Mouse (Mus musculus): ENCODE data around the gene Marc2.

The Marc2 gene

DNA sequence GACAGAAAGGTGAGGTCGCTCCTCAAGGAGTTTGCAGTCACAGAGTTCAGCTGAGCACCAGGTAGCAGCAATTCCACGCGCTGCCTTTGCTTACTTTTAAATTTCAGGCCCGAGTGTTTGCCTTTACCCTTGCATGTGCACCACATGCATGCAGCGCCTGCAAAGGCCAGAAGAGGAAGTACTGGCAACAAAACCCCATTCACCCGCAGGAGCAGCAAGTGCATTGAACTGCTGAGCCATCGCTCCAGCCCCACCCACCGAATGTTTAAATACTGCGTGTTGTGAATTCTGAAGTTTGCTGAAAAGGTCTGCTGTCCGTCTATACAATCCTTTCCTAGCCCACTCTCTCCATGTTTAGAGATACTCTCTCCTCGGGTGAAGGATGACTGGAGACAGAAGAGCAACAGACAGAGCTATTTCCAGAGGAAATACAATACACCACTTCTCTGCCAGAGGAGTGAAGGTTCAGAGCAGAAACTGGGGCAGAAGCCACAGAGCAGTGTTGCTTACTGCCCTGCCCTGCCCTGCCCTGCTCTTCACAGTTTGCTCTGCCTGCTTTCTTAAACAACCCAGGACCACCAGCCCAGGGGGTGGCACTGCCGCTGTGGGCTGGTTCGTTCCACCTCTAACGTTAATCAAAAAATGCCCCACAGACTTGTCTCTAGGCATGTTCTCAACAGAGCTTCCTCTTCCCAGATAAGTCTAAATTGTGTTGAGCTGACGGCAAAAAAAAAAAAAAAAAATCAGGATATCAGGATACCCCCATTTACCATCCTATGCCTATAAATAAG lies 38.4 kb downstream of the Marc2 start:
- DNase-seq = peak; percentile 42

DNA sequence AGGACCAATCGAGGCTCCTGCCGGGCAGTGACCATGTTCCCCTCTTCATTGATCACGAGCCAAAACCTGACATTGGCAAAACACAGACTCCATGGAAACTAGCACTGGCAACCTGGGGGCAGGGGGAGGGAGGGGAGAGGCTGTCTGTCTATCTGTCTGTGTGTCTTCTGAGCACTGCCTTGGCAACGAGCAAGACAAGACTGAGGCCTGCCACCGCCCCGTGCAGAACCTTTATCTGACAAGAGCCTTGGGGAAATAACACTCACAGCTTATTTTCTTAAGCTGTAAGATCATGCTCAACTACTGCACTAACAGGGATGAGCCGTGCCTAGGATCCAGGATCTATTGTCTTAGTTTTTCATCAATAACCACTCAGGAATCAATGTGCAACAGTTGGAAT lies 39.1 kb downstream of the Marc2 start:
- no peak for DNase-seq

DNA sequence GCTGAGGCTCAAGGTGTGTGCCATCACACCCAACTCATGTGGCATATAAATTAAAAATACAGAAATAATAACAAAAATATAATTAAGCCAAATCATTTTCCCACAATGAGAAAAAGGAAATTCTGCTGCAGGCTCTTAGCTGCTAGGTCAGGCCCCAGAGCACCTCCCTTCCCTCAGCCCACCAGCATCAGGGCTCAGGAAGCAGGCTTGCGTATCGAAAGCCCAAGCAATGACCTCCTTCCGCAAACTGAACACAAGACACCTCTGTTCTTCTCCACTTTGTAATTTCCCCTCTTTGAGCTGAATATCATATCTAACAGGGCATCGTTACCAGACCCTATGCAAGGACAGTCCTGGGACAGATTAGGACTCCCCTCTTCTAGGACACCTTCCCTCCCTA lies 40.5 kb downstream of the Marc2 start:
- no peak for DNase-seq

DNA sequence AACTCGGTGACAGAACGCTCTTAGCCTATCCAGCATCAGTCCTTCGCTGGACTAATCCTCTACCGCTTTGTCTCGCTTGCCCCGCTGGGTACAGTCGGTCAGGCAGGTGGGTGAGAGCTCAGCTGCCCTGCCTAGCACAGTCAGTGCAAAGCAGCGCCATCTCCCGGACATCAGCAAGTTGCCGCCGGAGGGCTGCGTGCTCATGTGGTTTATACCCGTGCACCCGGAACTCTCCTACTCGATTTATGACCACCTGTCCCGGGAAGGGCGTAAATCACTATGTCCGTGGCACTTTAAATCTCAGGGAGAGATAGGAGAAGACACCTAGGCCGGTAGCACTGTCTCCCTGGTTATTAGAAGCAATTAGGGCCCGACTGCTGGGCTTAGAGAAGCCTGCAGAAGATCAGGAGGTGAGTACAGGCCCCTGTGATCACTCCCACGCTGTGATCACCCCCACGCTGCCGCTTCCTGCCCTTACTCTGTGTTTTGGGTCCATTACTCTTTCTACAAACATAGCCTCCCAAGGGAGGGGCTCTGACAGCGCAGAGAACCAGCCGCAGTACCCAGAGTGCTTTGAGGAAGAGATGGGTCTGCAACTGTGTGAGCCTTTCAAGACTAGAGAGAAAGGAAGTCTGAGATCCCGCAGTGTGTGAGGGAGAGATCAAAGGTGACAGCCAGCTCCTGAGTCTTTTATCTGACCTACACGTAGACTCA lies 52.9 kb downstream of the Marc2 start:
- DNase-seq = peak; percentile 76

DNA sequence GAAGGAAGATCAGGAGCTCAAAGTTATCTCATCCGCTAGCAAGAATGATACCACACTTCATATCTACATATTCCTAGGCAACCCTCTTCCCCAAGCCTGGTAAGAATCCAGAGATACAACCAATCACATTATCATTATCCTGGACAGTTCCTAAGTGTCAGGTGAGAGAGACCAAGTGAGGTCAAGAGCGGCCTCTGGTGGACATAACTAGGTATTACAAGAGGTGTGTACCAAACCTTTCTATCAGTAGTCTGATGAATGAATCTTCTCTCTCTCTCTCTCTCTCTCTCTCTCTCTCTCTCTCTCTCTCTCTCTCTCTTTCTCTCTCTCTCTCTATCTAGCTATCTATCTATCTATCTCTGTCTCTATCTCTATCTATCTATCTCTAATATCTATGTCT lies 55.1 kb downstream of the Marc2 start:
- DNase-seq = peak; percentile 78

DNA sequence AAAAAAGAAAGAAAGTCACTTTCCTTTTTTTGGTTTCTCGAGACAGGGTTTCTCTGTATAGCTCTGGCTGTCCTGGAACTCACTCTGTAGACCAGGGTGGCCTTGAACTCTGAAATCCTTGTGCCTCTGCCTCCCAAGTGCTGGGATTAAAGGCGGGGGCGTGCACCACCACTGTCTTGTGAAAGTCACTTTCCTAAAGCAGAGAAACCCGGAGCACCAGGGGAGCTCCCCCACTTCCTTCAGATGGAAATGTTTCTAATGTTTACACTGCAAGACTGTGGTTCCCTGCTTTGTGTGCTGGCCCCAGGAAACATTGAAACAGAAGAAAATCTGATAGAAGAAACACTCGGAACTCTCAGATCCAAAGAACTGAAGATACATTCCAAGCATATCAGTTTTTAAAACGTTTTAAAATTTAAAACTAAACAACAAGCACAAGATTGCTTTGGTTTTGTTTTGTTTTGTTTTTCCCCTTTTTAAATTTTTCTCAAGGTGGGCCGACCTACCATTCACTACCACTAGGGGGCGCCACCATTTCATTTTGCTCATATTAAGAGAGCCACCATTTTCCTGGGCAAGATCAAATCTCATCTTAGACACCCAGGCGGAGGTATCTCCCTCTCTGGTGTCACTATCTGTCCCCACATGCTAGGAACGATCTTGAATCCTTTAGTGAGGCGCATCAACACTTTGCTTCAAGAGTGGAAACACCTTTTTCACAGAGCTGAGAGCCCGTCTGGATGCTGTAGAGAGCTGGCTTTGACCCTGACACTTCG lies 59.7 kb downstream of the Marc2 start:
- peak; percentile 13 for DNase-seq

DNA sequence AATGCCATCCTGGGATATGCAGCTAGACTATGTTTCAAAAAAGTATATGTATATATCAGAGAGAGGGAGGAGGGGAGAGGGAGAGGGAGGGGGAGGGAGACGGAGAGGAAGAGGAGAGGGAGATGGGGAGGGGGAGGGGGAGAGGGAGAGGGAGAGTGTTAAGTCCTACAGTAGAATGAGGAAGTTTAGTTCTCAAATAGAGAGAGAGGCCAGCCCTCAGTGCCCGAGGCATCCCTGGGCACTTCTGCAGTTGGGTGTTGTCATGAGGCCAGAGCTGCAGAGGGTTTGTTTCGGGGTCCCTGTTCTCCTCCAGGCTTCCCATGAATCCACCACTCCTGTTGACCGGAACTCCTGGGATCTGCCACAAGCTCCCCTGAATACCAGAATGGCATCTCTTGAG lies 62.6 kb downstream of the Marc2 start:
- DNase-seq = no peak

DNA sequence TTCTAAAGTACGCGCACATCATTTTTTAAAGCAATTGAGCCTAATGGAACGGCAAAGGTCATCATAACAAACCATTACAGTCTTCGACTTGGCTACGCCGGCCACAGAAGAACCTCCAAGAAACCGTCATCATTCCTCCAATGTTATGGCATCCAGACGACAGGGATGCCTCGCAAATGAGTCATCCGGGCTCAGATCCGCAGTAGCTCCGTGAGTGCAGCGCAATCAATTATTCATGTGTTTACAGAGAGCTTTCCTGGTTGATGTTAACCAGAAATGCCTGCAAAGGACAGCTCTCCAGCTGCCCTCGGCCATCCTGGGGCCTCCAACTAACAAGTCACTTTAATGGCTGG lies 64.1 kb downstream of the Marc2 start:
- peak; percentile 81 for DNase-seq

DNA sequence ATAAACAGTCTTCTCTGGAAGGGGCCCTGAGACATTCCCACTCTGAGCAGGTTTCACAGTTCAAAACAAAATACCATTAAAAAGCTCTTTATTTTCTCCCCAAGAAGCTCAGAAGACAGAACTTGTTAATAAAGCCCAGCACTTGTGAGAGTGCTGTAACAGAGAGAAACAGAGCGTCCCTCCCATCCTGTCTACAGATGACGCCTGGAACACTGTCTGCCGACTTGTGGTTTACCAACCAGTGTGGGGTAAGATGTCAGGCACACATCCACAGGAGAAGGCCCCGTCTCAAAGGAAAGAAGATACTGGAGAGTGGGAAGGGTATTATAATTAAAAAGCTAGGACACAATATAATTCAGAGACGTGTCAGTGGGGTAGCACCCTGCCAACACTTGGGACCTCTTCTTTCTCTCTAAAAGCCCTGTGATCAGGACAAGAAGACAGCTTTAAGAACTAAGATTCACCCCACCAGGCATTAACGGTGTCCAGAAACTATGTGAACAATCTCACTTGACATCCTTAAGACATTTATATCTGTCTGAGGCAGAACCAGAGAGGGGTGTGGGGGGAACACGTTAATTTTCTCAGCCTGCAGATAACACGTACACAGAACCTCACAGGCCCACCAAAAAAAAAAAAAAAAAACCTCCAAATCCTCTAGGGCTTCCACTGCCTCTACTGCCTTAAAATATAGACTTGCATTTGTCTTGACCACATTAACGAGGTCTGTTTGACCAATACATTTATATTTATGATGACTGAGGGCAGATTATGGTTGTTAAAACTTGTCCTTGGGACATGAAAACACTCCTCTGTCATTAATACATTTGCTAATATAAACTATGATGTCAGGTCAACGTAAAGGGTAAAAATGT lies 64.7 kb downstream of the Marc2 start:
- no peak for DNase-seq

DNA sequence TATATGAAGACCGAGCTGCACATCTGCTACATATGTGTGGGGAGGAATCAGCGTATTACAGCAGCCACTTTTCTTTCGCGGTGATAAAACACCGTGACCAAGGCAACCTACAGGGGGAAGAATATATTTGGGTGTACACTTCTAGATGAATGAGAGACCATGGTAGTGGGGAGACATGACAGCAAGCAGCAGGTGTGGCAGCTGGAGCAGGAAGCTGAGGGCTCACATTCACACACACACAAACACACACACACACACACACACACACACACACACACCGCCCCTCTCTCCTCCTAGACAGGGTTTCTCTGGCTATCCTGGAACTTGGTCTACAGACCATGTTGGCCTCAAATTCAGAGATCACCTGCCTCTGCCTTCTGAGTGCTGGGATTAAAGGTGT lies 68.1 kb downstream of the Marc2 start:
- no peak for DNase-seq

DNA sequence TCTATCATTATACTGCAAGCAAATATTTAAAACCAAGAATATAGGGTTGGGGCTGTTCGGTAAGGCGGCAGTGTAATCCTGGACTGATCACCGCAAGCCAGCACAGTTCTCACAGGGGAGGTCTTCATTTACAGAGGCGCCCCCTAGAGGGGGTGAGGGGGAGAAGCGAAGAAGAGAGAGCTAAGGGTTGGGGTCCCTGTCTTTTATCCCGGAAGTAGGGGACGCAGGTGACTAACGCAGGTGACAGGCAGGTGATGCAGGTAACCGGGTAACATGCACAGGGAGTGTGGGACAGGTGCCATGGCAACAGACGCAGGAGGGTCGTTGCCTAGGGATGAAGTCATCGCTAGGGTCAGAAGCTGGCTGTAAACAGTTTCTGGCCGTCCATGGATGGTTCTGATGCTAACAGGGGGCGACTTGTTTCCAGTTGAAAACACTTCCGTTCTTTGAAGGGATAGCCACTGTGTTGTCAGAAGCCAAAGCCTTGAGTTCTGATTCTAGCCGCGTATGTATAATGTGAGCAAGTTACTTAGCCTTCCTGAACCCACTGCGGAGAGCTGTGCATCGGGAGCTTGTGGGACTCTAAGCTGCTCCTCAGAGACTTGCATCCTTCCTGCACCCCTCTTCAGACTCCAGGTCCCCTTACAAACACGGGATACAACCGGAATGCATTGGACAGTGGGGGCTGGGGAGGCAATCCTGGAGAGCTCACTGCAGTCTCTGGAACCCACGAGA lies 69.0 kb downstream of the Marc2 start:
- no peak for DNase-seq

DNA sequence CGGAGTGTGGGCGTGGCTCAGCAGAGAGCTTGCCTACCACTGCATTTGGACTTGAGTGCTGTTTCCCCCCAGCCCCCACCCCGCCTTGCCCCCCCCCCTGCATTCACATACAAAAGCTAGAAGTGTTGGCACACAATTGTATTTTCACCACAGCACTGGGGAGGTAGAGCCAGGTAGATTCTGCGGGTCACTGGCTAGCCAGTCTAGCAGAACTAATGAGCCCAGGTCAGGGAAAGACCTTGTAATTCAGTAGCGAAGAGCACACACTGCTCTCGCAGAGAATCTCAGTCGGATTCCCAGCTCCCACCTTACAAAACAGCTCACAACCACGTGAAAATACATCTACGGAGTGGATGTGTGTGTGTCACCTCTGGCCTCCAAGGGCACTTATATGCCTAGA lies 71.0 kb downstream of the Marc2 start:
- DNase-seq = no peak

DNA sequence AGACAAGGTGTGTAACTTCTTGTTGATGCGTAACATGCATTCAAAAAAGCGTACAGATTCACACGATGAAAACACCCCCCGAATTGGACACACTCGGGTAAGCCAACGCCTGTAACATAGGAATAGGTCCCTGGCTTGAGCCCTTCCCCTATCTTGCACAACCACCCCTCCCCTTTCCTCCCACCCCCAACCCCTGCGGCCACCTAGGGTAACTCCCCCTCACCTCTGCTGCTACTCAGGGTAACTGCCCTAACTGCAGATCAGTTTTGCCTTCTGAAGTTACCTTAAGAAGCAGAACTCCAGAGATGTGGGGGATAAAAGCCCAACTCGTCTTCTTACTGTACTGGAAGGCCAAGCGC lies 74.4 kb downstream of the Marc2 start:
- no peak for DNase-seq

DNA sequence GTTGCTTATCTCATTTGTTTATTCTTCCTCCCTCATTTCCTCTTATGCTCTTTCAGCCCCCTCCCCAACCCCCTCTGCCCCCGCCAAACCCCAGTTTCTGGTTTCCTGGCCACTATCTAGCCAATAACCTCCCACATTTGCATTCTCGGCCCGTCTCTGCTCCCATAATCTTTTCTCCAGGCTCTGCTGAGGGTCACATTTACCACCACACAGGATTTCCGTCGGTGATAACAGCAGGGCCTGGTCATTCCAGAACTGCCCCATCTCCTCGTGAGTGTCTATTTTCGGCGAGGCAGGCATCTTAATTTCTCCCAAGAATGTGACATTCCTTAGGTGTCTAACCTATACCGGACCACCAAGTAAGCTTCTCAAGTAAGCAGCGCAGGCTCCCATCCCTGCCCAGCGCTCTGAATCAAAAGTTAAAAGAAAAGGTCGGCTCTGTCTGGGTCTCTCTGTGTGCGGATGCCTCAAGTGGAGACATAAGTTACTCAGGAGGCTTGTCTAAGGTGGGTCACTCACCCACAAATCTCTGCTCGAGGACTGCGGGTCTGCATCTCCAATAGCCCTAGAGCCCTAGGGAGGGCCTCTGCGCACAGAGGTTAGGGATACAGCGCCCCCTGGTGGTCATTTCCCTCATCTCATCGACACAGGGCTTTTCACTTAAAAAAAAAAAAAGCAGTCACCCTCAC lies 74.9 kb downstream of the Marc2 start:
- DNase-seq = peak; percentile 90

DNA sequence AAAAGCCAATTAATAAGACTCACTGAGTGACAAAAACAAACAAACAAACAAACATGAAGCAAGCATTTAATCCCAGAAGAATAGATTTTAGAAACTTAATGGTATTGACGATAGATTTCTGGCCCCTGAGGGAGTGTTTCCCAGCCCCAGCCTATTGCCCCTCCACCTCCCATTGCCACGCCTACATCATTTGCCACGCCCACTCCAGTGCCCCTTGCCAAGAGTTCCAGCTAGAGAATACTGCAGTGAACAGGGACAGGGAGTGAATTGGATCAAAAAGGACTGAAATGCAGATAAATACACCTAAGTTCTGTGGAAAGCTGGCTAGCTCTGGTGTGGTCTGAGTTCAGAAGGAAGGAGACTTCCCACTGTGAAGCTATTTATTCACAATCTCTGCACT lies 82.4 kb downstream of the Marc2 start:
- no peak for DNase-seq

All from lung, postnatal 36 days (tissue).